Mouse (Mus musculus) heart, postnatal 25 days (tissue): Measurements from ENCODE around the gene Apobec1. TPM values are rescaled to one million over a fixed set of nuclear protein-coding genes. Genes with fewer than 3 reads are reported as not detected.
"Not testable (repeated sequence)": the region's sequence is repeated elsewhere in the genome, so short reads cannot be mapped to it uniquely, and the experiment has no call there.

Source experiments
- DNase-seq: peaks from one replicate; pipeline ENCODE4 v3.0.0; 2022; ENCODE audit warnings: low spot score
- intact Hi-C: fragments of 180-260 bp; cut with DNase I; formaldehyde crosslinking; loops from one replicate; pipeline ENCODE4 v1.15.1; 2025
- total RNA-seq, 2 experiments: library from RNA; stranded (reverse); gene quantifications; 2 replicates each; pipeline ENCODE4 v1.2.3; 2021

The Apobec1 gene
- total RNA-seq, 2 experiments from 2014 or later: 3.5 to 5.2 TPM

GRCm38 (mm10) chr6:122606661-122607060, 4.4 kb upstream of the Apobec1 start:
- no peak for DNase-seq
- intact Hi-C loops: no loop called here

- no peak for DNase-seq
- intact Hi-C loops: no loop called here
These were observed 3.2 kb upstream of the Apobec1 start for GRCm38 (mm10) chr6:122605483-122605882.

GRCm38 (mm10) chr6:122604260-122604659, 2.0 kb upstream of the Apobec1 start:
- intact Hi-C loops: no loop called here
- DNase-seq: no peak

- intact Hi-C loops: no loop called here
- DNase-seq: no peak
These were observed 713 bp upstream of the Apobec1 start for GRCm38 (mm10) chr6:122602992-122603322.

- intact Hi-C loops: no loop called here
- no peak for DNase-seq
These were observed 629 bp downstream of the Apobec1 start for GRCm38 (mm10) chr6:122601615-122602014.

GRCm38 (mm10) chr6:122601031-122601430, 1.2 kb downstream of the Apobec1 start:
- DNase-seq: no peak
- intact Hi-C loops: no loop called here

GRCm38 (mm10) chr6:122600066-122600646, 2.1 kb downstream of the Apobec1 start:
- intact Hi-C loops: no loop called here
- no peak for DNase-seq

- intact Hi-C loops: no loop called here
- DNase-seq: no peak
These were observed 3.0 kb downstream of the Apobec1 start for GRCm38 (mm10) chr6:122599054-122599737.

- intact Hi-C loops: no loop called here
- DNase-seq: no peak
These were observed 3.8 kb downstream of the Apobec1 start for GRCm38 (mm10) chr6:122598436-122598835.

- intact Hi-C loops: no loop called here
- no peak for DNase-seq
These were observed 4.2 kb downstream of the Apobec1 start for GRCm38 (mm10) chr6:122598014-122598413.

- DNase-seq: no peak
- intact Hi-C loops: no loop called here
These were observed 5.6 kb downstream of the Apobec1 start for GRCm38 (mm10) chr6:122596608-122597007.

- intact Hi-C loops: loop anchor here (1.0 kb wide), 1 partner anchor 38 kb away; no protein-coding TSS in a partner anchor
- DNase-seq: no peak
These were observed 6.6 kb downstream of the Apobec1 start for GRCm38 (mm10) chr6:122595637-122596036.

GRCm38 (mm10) chr6:122592905-122593304, 9.3 kb downstream of the Apobec1 start:
- intact Hi-C loops: no loop called here
- DNase-seq: no peak

GRCm38 (mm10) chr6:122591027-122591758, 11.1 kb downstream of the Apobec1 start:
- intact Hi-C loops: no loop called here
- DNase-seq: no peak

GRCm38 (mm10) chr6:122579086-122579485, 23.2 kb downstream of the Apobec1 start:
- intact Hi-C loops: no loop called here
- DNase-seq: no peak

- intact Hi-C loops: no loop called here
- DNase-seq: no peak
These were observed 25.2 kb downstream of the Apobec1 start for GRCm38 (mm10) chr6:122577030-122577429.

GRCm38 (mm10) chr6:122575037-122575436, 27.2 kb downstream of the Apobec1 start:
- intact Hi-C loops, DNase-seq: not testable (repeated sequence)

GRCm38 (mm10) chr6:122571617-122571959, 30.7 kb downstream of the Apobec1 start:
- no peak for DNase-seq
- intact Hi-C loops: no loop called here

GRCm38 (mm10) chr6:122570695-122571616, 31.3 kb downstream of the Apobec1 start:
- intact Hi-C loops: no loop called here
- DNase-seq: no peak

GRCm38 (mm10) chr6:122569762-122570161, 32.5 kb downstream of the Apobec1 start:
- intact Hi-C loops: no loop called here
- no peak for DNase-seq
